Mouse (Mus musculus) activated CD4-positive, CD25-positive, alpha-beta regulatory T cell, adult 4 months (primary cell): ENCODE measurements around the gene Ndufa8. TPM values are rescaled to one million over a fixed set of nuclear protein-coding genes. Genes with fewer than 3 reads are reported as not detected.

Source experiments
- polyA plus RNA-seq, 2 experiments: library from polyadenylated mRNA; unstranded; fragments of 100-300 nt; shearing (Covaris generic); gene quantifications; one replicate each; pipeline ENCODE4 v1.2.1; 2017

Ndufa8 gene
- polyA plus RNA-seq, 2 experiments from 2014 or later = 194 to 234 TPM

Other genes starting within 250 kb of the Ndufa8 start
- not detected for gene Ttll11, start 69.5 kb downstream of the Ndufa8 start, polyA plus RNA-seq
- not detected for gene Morn5, start 52 bp upstream of the Ndufa8 start, polyA plus RNA-seq
- gene Lhx6, start 56.0 kb upstream of the Ndufa8 start, polyA plus RNA-seq = not detected
- 10 to 100 TPM in 1 of 2 experiments, 1 to 10 TPM in 1; 9.4 to 16.3 TPM for gene Mrrf, start 87.0 kb upstream of the Ndufa8 start, polyA plus RNA-seq
- 10 to 100 TPM; 47.5 to 55.6 TPM for gene Rbm18, start 87.4 kb upstream of the Ndufa8 start, polyA plus RNA-seq
- under 1 TPM; 0.56 to 0.78 TPM for gene Ptgs1, start 181.0 kb upstream of the Ndufa8 start, polyA plus RNA-seq